Mouse (Mus musculus) adrenal gland (tissue): ENCODE data around the gene Camta2.

ENCODE experiments used
- intact Hi-C: fragments of 180-260 bp; cut with DNase I; formaldehyde crosslinking; loops from one replicate; pipeline ENCODE4 v1.15.1; 2025

Camta2 gene

GRCm38 (mm10) chr11:70651391-70651790, 36.5 kb downstream of the Camta2 start:
- intact Hi-C loops: no loop called here

- intact Hi-C loops: no loop called here
Measured at GRCm38 (mm10) chr11:70650322-70651175, 37.4 kb downstream of the Camta2 start.

GRCm38 (mm10) chr11:70649185-70649734, 38.6 kb downstream of the Camta2 start:
- intact Hi-C loops: no loop called here

GRCm38 (mm10) chr11:70648512-70648911, 39.4 kb downstream of the Camta2 start:
- intact Hi-C loops: no loop called here

- intact Hi-C loops: no loop called here
Measured at GRCm38 (mm10) chr11:70647716-70648420, 40.0 kb downstream of the Camta2 start.

- intact Hi-C loops: no loop called here
Measured at GRCm38 (mm10) chr11:70646691-70647650, 40.9 kb downstream of the Camta2 start, which contains the start of the genes Rnf167 and Slc25a11. Rnf167 (plus strand) TSS chr11:70647235. Slc25a11 (minus strand) TSS chr11:70647479.

- intact Hi-C loops: no loop called here
Measured at GRCm38 (mm10) chr11:70646259-70646555, 41.7 kb downstream of the Camta2 start.

- intact Hi-C loops: no loop called here
Measured at GRCm38 (mm10) chr11:70645461-70646258, 42.2 kb downstream of the Camta2 start.

- intact Hi-C loops: no loop called here
Measured at GRCm38 (mm10) chr11:70644564-70645103, 43.3 kb downstream of the Camta2 start.

- intact Hi-C loops: no loop called here
Measured at GRCm38 (mm10) chr11:70643051-70643450, 44.9 kb downstream of the Camta2 start.

GRCm38 (mm10) chr11:70641241-70641640, 46.7 kb downstream of the Camta2 start:
- intact Hi-C loops: no loop called here

- intact Hi-C loops: no loop called here
Measured at GRCm38 (mm10) chr11:70639976-70640375, 47.9 kb downstream of the Camta2 start.

- intact Hi-C loops: no loop called here
Measured at GRCm38 (mm10) chr11:70638714-70639278, 49.1 kb downstream of the Camta2 start, which contains the start of gene Gp1ba. Gp1ba (plus strand) TSS chr11:70639122.

- intact Hi-C loops: no loop called here
Measured at GRCm38 (mm10) chr11:70638293-70638692, 49.6 kb downstream of the Camta2 start.

GRCm38 (mm10) chr11:70637764-70638163, 50.1 kb downstream of the Camta2 start:
- intact Hi-C loops: no loop called here

- intact Hi-C loops: no loop called here
Measured at GRCm38 (mm10) chr11:70635601-70636000, 52.3 kb downstream of the Camta2 start.

GRCm38 (mm10) chr11:70630129-70630528, 57.8 kb downstream of the Camta2 start:
- intact Hi-C loops: no loop called here

GRCm38 (mm10) chr11:70629557-70629956, 58.3 kb downstream of the Camta2 start:
- intact Hi-C loops: loop anchor here (5.0 kb wide), 1 partner anchor 123 kb away; no protein-coding TSS in a partner anchor

- intact Hi-C loops: loop anchor here (5.0 kb wide), 1 partner anchor 124 kb away; no protein-coding TSS in a partner anchor
Measured at GRCm38 (mm10) chr11:70628431-70628830, 59.5 kb downstream of the Camta2 start.
